ENCODE assay signal across 7 mouse cellular contexts in the genomic region with DNA sequence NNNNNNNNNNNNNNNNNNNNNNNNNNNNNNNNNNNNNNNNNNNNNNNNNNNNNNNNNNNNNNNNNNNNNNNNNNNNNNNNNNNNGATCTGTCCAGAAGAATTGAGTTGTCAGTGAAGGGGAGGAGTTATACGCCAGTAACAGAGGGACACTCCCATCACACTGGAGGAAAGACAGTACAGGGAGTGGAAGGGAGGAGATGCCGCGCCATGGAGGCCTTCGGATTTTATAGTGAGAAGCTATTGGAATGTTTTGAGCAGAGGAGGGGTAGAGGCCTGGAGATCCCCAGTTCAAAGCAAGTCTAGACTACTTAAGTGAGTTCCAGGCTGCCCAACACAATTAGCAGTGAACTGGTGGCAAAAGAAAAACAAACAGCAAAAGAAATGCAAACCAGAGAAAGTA. TPM values are rescaled to one million over a fixed set of nuclear protein-coding genes. Genes with fewer than 3 reads are reported as not detected.
DNase-seq lines count a peak whose midpoint lies in the region; ATAC-seq and TF ChIP-seq lines count a peak whose summit lies in the region.

No protein-coding gene starts in this region.

- ATAC-seq in hindbrain, embryonic 16.5 days: peak; percentile 72; the same call in 1 of the 2 replicates
- no peak for ATAC-seq in liver, embryonic 15.5 days (ENCODE audit: insufficient read depth)

- peak overlapping the region; percentile 33 for H3K4me2 ChIP-seq in hindbrain, embryonic 16.5 days (ENCODE audit: low read length)
- peak overlapping the region; percentile 44 for H3K4me2 ChIP-seq in liver, embryonic 15.5 days

- H3K27ac ChIP-seq in ES-E14 (ENCODE audit: insufficient read depth, low read depth, low read length, poor library complexity, severe bottlenecking): peak overlapping the region; percentile 95
- peak overlapping the region; percentile 84 for H3K27ac ChIP-seq in gastrocnemius, adult 2 months
- H3K27ac ChIP-seq in hindbrain, embryonic 16.5 days (ENCODE audit: low read depth, low read length): peak overlapping the region; percentile 19; the same call in 1 of the 2 replicates
- no peak overlapping the region for H3K27ac ChIP-seq in liver, embryonic 15.5 days (replicated peaks)

- no peaks in the 10 kb centered on the region for H3K36me3 ChIP-seq in ES-E14 (ENCODE audit: control insufficient read depth, insufficient read depth, low read length, poor library complexity, severe bottlenecking)
- no peaks in the 10 kb centered on the region for H3K36me3 ChIP-seq in hindbrain, embryonic 16.5 days (ENCODE audit: control insufficient read depth, insufficient read depth, low read length)
- H3K36me3 ChIP-seq in liver, embryonic 15.5 days (replicated peaks): no peaks in the 10 kb centered on the region

- H3K27me3 ChIP-seq in hindbrain, embryonic 16.5 days (replicated peaks; ENCODE audit: control insufficient read depth, insufficient read depth, low read length): no peaks in the 10 kb centered on the region
- H3K27me3 ChIP-seq in liver, embryonic 15.5 days: peaks cover 3% of the 10 kb centered on the region; the same call in 1 of the 2 replicates

- no peak for DNase-seq in ES-E14 (ENCODE audit: low read depth, low spot score)
- peak; percentile 46 for DNase-seq in adrenal gland, adult 8-10 months
- DNase-seq in gastrocnemius, adult 2 months: peak; percentile 37
- DNase-seq in ovary, adult 18-20 months (ENCODE audit: low spot score): peak; percentile 43
- DNase-seq in thymus, postnatal 14 days: no peak

- in situ Hi-C loops in ES-E14 (cut with MboI; ENCODE audit: low sequenced_read_pairs in 2 of 2, unreplicated experiment in 2 of 2): no loop called here

- H3K4me3 ChIP-seq in ES-E14 (ENCODE audit: insufficient read depth in 1 of 2, low read depth in 1 of 2, low read length in 2 of 2, poor library complexity in 1 of 2, severe bottlenecking in 1 of 2): peak overlapping the region; percentile 41 to 51
- H3K4me3 ChIP-seq in gastrocnemius, adult 2 months: peak overlapping the region; percentile 62
- H3K4me3 ChIP-seq in hindbrain, embryonic 16.5 days (ENCODE audit: low read length): no peak overlapping the region
- no peak overlapping the region for H3K4me3 ChIP-seq in liver, embryonic 15.5 days (replicated peaks)

- H3K9ac ChIP-seq in ES-E14 (ENCODE audit: insufficient read depth, low read depth, low read length, poor library complexity, severe bottlenecking): peak overlapping the region; percentile 76
- no peak overlapping the region for H3K9ac ChIP-seq in hindbrain, embryonic 16.5 days (ENCODE audit: low read depth, low read length)
- no peak overlapping the region for H3K9ac ChIP-seq in liver, embryonic 15.5 days

- intact Hi-C loops in gastrocnemius, adult 2 months (cut with DNase I): no loop called here

- 5% methylated on average over 4 of the region's 4 CpGs for WGBS in hindbrain, embryonic 16.5 days
- WGBS in liver, embryonic 15.5 days (ENCODE audit: insufficient replicate concordance): 17% methylated on average over 4 of the region's 4 CpGs

- 0 out of 4 replicates have a peak, but pooled peaks cover 0 to 2% of the 10 kb centered on the region in 2 experiments for H3K4me1 ChIP-seq in ES-E14 (ENCODE audit: control insufficient read depth in 2 of 2, insufficient read depth in 2 of 2, low read length in 2 of 2, poor library complexity in 1 of 2)
- H3K4me1 ChIP-seq in hindbrain, embryonic 16.5 days (ENCODE audit: control insufficient read depth, insufficient read depth, low read depth, low read length): no peaks in the 10 kb centered on the region
- 0 out of 2 replicates have a peak, but pooled peaks cover 3% of the 10 kb centered on the region for H3K4me1 ChIP-seq in liver, embryonic 15.5 days (replicated peaks)

- TF ChIP-seq CTCF in gastrocnemius, adult 2 months (IDR thresholded peaks at IDR 0.05): no peak

- no peaks in the 10 kb centered on the region for H3K9me3 ChIP-seq in ES-E14 (ENCODE audit: control insufficient read depth, insufficient read depth, low read depth, low read length)
- no peaks in the 10 kb centered on the region for H3K9me3 ChIP-seq in hindbrain, embryonic 16.5 days (ENCODE audit: control insufficient read depth, low read length)
- no peaks in the 10 kb centered on the region for H3K9me3 ChIP-seq in liver, embryonic 15.5 days (replicated peaks)

TF ChIP-seq in ES-E14, 5 proteins besides CTCF, POLR2A, EP300 and RAD21:
- TF ChIP-seq ZC3H11A (IDR thresholded peaks at IDR 0.05; ENCODE audit: borderline replicate concordance, low read depth, low read length): no peak
- TF ChIP-seq HCFC1 (IDR thresholded peaks at IDR 0.05; ENCODE audit: borderline replicate concordance, insufficient read depth, low read length): no peak
- TF ChIP-seq CHD2 (IDR thresholded peaks at IDR 0.05; ENCODE audit: low read depth, low read length): no peak
- no peak for TF ChIP-seq MAFK (IDR thresholded peaks at IDR 0.05; ENCODE audit: insufficient read depth, low read depth, low read length)
- TF ChIP-seq ZNF384 (IDR thresholded peaks at IDR 0.05; ENCODE audit: low read depth, low read length): no peak

RNA-seq across cellular contexts. Expression of a gene that starts 33.7 kb away (rescaled TPM):
- 101 and 126 TPM in 2 replicates for total RNA-seq in ES-E14 (2012; rRNA removed)
- 10 to 100 TPM; 62.4 to 92.5 (median 83.2) TPM for total RNA-seq in adrenal gland, adult 8-10 months (2022)
- 10 to 100 TPM; 42.4 to 42.6 TPM for total RNA-seq in gastrocnemius, adult 2 months (2021)
- 79.1 and 94.1 TPM in 2 replicates for polyA plus RNA-seq in hindbrain, embryonic 16.5 days (2015; fragmentation: Nextera tagmentation; extraction: Ambion mirVana)
- 31.7 and 35.7 TPM in 2 replicates for polyA plus RNA-seq in liver, embryonic 15.5 days (2015; fragmentation: Nextera tagmentation; extraction: Ambion mirVana)

RNA-seq across cellular contexts. Expression of a gene that starts 55.4 kb away (rescaled TPM):
- total RNA-seq in ES-E14 (2012; rRNA removed): 19.6 and 20.1 TPM in 2 replicates
- total RNA-seq in adrenal gland, adult 8-10 months (2022): 10 to 100 TPM in 1 of 4 experiments, 1 to 10 TPM in 3; 5.3 to 15.1 (median 8.8) TPM
- 10 to 100 TPM; 11.5 to 17.9 TPM for total RNA-seq in gastrocnemius, adult 2 months (2021)
- polyA plus RNA-seq in hindbrain, embryonic 16.5 days (2015; fragmentation: Nextera tagmentation; extraction: Ambion mirVana): 2.4 and 6.6 TPM in 2 replicates
- not detected in 2 replicates for polyA plus RNA-seq in liver, embryonic 15.5 days (2015; fragmentation: Nextera tagmentation; extraction: Ambion mirVana)

Comparison
In these comparisons a context has a peak if more than half of its experiments do, and no peak if none do; other contexts are left out.
1. DNase-seq: peak in adrenal gland, adult 8-10 months (single experiment), gastrocnemius, adult 2 months (single experiment) and ovary, adult 18-20 months (single experiment); none in ES-E14 (single experiment) and thymus, postnatal 14 days (single experiment).
2. H3K4me3 ChIP-seq: peak in ES-E14 (2 of 2) and gastrocnemius, adult 2 months (single experiment); none in hindbrain, embryonic 16.5 days (single experiment) and liver, embryonic 15.5 days (single experiment).